Mouse (Mus musculus) T-helper 1 cell (primary cell): ENCODE data around the gene Cpa1.

ENCODE experiments used
- in situ Hi-C: fragments of 300-600 bp; cut with MboI, MseI; formaldehyde crosslinking; loops from one replicate; pipeline ENCODE4 v1.15.1; 2025; ENCODE audit warnings: high pct_unique_total_duplicates

Gene Cpa1

DNA sequence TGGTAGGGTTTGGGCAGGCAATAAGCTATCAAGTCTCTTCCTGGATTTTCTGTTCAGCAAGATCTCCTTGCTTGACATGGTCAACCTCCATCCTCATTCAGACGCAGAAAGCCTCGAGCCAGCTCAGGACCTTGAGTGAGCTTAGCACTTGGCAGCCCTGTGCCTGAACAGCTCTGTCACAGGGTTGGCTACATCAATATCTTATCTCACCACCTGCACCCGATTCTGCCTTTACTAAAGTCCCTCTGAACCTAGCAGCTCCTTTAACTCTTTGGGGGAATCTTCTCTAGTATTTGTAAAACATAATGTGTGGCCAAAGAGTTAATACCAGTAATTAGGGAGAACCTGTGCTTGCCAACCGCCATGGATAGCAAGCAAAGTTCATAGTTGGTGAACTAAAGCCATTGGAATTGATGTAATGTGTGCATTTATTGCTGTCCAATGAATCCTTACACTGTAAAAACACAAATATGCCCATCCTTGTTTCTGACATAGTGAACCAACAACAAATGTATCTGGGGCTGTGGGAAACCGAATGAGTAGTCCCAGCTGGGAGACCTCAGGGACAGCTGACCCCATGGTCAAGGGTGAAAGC lies at the start of gene Cpa1:
Gene Cpa1, plus strand, starts transcription at position 545 of the 595 bp plus-strand sequence.
- in situ Hi-C loops, result no loop called here

DNA sequence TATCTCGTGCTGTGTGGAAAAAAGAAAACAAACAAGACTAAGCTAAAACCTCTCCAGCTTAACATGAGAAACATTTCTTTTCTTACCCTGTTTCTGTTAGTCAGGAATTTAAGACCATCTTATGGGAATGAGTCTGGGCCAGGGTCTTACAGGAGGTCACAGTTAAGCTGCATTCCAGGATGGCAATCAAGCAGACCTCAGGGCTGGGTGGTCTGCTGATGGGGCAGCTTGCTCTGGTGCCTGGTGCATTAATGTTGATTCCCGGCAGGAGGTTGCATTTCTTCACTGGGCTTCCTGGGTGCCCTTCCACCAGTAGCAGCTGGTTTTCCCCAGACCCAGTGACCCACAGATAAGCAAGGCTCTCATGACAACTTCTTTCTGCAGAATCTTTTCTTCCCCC lies 49.2 kb upstream of the Cpa1 start:
- in situ Hi-C loops, result loop anchor here (10.0 kb wide), 1 partner anchor 215 kb away; no protein-coding TSS in a partner anchor

DNA sequence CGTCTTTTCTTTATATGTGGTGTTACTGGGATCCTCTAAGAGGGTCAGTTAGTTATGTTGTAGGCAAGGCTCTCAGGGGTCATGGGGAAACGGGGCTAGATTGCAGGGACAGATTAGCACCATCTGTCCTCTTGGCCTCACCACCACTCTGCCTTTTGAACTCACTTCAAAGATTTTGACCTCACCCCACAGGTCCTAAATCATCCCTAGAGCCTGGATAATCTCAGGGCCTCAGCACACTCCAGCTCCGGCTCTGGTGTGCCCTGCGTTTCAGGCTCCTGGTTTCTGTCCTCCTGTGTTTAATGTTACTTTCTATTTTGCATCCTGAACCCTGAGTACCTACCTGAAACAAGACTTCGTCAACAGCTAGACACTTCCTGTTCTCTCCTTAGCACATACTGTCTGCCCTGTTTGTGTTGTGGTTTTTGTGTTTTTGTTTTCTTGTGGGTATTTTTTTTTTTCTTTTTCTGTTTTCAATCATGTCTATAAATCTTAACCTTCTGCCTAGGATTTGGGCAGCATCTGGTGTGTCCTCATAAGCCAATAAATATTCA lies 47.1 kb upstream of the Cpa1 start:
- in situ Hi-C loops, result no loop called here

DNA sequence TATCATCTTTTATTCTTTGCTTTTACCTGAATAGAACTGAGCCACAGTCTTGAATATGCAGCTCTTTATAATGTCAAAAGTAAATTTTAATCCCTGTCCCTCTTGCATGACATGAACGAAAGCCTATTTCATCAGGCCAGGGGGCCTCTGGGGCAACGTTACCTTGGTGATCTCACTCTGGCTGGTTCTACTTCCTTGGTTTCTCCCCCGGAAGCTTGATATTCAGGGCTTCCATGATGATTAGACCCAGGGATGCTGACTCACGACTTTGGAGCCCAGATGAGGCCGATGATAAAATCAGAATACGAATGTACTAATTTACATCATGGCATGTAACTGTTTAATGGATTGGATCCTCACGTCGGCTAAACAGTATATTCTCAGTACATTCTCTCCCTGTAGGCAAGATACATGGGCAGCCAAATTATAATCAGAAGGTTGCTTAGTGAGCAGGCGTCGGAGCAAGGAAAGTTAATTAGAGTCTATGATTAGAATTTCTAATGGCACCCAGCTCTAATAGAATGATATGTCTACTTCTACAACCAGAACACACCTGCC lies 46.5 kb upstream of the Cpa1 start:
- in situ Hi-C loops, result no loop called here

DNA sequence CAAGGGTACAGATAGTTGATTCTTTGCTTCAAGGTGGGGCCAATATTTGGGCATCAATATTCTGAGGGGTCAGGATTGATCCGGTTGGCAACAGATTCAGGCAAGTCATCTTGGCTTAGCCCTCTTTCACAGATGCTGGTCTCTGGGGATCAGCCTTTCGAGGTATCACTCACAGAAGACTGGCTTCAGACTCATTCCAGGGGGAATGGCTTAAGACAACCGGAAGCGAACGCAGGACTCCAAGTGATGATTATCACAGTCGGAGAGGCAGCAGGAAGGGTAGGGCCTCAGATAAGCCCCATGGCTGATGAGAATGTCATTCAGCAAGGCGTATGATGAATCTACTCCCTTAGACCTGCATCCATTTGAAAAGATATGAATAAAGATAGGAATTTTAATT lies 44.7 kb upstream of the Cpa1 start:
- in situ Hi-C loops, result no loop called here

DNA sequence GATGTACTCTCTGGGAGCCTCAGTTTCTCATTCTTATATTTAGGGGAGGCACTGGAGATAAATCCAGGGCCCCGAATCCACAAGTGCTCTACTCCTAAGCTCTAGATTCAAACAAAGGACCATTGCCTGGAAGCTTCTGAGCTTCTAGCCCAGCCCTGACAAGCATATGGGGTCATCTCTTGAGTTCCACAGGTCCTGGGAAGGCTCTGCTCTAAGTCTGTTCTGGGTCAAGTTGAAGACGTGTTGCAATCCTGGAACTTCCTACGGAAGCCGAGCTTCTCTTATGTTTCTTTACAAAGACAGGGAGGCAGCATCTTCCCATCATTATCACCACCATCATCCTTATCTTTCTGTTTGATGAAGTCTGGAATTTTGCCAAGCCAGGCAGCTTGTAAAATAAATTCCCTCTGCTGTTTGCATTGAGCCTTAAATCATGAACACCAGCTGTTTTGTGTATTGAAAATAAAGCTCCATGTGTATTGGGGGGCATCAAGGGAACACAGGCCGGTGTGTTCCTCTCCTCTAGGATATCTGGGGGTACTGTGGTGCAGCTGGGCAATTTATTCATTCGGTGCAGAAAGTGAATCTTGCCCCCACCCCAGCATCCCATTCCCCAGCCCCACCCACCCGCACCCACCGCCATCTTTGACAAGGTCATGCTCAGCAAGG lies 42.7 kb upstream of the Cpa1 start:
- in situ Hi-C loops, result no loop called here

DNA sequence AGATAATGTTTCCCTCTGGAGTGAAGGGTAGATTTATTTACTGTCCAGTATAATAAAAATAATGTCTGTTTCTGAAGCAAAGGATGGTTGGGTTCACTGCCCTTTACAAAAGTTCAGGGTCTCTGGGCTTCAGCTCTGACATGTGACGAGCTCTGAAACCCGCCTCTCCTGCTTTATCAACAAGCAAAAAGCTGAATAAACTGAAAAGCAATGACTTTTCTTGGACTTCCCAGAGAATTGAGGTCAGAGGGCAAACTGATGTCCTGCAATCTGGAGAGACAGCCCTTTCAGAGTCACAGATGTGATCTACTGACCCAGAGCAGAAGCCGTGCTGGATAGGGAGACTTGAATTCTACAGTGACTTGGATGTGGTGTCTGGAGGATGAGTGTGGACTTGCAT lies 39.0 kb upstream of the Cpa1 start:
- in situ Hi-C loops, result no loop called here

DNA sequence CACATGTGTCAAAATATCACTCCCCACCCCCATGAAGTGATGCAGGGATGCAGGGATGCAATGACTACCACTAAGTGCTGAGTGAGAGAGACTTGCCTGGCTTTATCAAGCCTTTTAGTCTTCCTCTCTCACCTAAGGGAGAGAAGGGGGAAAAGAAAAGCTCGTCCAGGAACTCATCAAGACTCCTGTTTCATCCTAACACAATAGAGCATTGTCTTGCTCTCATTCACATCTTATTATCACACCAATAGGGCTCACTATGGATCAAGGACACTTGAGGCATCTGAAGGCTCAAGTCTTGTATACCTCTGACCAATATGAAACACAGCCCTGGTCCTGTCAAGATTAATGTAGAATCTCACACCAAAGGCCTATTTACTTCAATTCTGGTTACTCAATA lies 38.0 kb upstream of the Cpa1 start:
- in situ Hi-C loops, result no loop called here

DNA sequence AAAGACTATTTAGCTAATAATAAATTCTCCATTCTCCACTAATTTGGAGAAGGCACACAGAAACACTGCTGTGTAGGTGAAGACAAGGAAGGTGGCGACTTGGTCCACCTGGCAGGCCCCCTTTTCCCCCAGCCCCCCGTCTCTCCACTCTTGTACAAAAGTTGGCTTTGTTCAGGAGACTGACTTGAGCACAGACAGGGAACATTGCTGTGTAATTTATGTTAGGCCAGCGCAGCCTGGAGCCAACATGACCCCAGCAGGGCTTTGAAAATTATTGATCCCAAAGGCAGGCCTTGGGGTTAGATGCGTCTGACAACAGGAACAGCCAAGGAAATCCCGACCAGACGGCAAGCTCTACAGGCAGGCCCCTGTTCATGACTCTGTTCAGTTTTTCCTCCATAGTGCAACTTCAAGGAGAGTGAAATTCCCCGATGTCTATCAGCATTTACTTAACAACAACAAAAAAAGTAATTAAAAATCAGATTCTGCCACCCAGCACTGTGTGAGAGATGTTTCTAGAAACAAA lies 34.6 kb upstream of the Cpa1 start:
- in situ Hi-C loops, result no loop called here

DNA sequence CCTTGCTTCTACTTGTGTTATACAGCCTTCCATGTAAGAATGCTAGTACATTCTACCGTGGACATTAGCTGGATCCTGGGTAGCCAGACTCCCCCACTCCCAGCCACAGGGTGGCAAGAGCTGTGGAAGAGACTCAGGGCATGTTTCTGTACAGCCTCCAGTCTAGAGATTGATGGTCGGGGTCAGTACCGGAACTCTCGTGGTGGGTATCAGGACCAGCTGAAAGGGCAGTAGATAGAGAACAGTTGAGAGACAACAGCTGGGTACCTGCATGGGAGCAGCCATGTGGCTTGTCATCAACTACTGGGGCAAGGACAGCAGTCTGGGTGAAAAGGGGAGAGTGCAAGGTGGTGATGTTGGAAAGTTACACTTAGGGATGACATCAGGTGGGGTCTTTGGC lies 33.9 kb upstream of the Cpa1 start:
- in situ Hi-C loops, result no loop called here

DNA sequence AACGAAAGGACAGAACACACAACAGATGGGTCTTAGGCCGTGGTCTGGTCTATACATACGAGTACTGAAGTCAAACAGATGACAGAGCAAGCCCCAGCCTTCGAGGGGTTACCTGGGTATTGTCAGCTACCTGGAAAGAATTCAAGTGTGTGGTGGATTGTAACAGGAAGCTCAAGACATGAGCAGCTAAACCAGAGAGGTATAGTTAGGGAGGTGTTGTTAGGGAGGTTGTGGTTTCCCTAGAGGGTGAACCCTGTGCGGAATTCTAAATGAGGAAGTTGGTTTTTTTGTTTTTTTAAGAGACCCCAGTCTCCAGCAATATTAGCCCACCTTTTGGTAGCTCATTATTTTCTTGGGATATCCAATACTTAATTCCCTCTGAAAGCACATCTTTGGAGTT lies 33.3 kb upstream of the Cpa1 start:
- in situ Hi-C loops, result no loop called here

DNA sequence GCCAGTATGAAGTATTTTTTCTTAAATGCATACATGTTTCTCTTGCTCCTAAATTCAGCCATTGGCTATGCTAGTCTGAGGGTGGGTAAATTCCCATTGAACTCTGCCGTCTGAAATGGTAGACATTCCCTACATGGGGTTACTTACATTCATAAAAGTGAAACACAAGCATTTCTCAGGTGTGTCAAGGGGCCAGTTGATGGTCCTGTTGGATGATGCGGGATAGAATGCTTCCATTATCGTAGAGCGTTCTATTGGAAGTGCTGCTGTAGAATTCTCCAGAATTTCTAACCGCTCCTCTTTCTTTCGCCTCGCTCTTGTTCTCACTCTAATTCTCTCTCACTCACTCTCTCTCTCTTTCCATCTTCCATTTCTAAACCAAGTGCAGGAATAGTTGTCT lies 28.3 kb upstream of the Cpa1 start, which contains the start of gene Cpa5:
Gene Cpa5, plus strand, starts transcription at position 301 of the 400 bp plus-strand sequence.
- in situ Hi-C loops, result no loop called here

DNA sequence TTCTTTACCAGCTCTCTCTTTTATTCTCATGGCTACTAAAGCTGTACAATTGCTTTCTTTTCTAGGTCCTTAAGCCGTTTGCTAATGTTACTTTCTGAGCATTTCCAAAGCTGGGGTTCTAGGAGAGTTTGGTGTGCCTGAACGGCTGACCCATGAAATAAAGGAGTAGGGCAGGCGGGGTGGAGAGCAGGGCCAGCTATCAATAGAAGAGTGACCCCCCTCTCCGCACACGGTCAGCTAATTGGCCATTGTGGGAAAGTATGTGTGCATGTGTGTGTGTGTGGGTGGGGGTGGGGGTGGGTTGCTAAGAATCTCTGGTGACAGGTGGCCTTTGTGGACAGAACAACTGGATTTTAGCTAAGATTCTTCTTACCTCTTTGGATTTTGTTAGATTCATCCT lies 27.8 kb upstream of the Cpa1 start:
- in situ Hi-C loops, result no loop called here

DNA sequence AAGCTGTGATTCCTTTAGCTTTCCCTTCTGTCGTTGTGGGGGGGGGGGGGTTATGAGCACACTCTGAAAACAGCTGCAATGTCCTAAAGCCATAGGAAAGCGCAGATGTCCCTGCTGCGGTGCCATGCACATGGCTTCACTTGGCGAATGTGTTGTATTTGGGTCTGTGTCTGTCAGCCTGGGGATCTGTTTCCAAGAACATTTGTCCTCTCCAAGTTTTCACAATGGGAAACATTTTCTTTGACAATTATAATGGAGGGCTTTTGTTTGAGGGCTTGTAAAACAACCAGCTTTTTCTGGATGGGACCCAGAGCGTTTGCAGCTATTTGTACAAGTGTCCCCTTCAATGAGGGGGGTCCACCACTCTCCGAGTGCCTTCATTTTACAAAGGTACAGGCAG lies 24.8 kb upstream of the Cpa1 start:
- in situ Hi-C loops, result no loop called here

DNA sequence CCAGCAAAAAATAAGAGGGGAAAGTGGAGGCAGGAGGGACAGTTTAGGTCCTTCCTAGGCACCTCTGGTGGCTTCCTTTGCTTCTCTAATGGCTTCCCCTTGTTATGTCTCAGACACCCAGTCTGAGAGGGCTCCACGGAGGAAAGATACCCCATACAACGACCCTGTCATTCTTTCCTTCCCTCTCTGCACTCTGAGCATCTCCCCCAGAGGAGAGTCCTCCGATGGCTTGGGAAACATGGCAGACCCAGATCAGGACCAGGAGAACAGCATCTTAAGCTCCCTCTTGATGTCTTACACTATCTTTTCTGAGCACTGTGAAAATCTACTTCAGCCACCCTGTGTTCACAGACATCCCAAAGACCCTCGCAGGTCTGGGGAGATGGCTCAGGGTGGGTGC lies 23.3 kb upstream of the Cpa1 start:
- in situ Hi-C loops, result no loop called here

DNA sequence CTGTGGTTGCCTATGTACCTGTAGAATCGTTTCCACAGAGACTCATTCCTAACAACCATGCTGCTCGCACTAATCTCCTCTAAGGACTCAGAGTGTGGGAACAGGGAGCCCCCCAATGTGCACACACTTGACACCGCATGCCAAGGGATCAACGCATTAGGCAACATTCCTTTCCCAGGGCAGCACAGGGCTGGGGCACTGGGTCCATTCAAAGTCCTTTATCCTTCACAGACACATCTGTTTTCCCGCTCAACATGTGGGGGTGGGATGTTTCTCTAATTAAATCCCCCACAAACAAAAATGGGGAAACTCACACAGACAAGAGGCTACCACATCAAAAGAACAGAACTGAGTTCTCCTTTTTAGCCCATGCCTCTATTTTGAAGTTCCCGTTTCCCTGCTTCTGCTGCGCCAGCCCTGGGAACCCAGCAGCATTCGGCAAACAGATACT lies 22.5 kb upstream of the Cpa1 start:
- in situ Hi-C loops, result no loop called here

DNA sequence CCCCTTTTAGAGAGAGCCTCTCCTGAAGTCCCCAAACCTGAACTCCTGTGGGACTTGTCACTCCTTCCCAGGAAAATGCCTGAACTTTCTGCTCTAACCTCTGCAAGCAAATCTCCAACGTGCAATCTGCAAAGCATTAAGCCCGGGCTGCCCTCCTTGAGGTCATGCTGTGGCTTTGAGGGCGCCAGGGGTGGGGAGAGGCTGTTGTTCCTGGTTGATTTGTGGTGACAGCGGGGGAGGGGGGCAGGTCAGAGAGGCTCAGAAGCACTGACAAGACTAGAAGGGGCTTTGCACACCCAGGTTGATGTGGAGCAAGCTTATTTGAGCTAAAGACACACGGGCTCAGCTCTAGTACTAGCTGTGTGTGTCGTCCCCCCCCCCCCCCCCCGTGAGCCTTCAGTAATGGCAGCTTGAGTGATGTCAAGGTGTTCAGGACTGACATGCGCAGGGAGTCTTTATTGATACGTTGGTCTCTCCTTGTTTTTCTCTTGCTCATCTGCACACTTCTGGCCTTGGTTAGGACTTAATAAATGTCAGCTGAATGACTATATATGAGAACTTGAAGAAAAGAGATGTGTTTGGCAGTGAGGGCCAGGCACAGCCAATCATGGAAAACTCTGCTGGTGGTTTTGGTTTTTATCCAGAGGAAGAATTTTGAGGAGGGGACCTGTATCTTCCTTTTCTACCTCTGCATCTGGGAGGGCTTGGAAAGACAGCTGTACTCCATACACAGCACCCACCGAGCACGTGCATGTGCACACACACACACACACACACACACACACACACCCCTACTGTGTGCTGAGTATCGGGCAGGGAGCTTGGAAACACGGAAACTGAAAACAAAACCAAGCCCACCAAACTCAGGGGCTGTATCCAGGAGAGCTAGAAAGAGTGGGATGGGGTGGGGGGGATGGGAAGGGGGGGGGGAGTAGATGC lies 21.7 kb upstream of the Cpa1 start:
- in situ Hi-C loops, result no loop called here

DNA sequence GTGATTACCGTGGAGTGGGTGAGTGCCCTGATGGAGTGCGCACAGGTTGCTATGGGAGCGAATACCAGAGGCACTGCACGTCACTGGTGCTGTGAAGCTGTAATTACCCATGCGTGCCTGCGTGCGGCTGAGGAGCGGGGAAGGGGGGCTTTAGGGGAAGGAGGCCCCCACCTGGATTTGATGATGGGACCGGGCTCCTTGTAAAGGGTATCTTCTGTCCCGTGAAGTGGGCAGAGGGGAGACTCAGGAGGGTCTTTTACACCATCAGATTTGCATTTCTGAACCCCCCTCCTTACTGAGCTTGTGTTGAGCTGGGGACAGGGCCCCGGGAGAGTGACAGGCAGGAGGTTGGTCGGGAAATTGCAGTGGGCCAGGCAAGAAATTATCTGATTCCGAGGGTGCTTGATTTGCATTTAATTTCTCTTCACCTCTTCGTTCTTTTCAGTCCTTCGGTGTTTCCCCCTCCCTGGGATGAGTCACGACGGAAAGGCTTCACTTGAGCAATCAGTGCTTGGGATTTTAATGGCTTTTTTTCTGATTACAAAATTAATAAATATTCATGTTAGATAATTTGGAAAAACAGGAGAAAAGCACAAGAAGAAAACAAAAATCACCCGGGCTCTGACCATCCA lies 20.9 kb upstream of the Cpa1 start:
- in situ Hi-C loops, result no loop called here

DNA sequence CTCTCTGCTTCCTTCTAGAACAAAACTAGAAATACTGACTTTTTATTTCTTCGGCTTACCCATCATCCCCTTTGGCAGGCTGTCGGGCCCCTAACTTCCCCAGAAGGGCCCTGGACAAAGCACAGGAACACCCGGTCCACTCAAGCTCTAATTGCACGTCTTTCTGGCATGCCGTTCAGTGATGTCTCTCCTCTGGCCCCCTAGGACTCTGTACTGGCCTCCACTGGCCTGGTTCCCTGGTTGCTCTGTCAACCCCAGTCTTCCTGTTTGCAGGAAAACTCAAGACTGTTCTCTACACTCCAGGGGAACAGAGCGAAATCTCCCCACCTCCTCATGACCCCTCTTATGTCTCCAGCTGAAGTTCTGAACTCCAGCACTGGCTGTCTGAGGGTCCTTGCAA lies 20.3 kb upstream of the Cpa1 start:
- in situ Hi-C loops, result no loop called here

DNA sequence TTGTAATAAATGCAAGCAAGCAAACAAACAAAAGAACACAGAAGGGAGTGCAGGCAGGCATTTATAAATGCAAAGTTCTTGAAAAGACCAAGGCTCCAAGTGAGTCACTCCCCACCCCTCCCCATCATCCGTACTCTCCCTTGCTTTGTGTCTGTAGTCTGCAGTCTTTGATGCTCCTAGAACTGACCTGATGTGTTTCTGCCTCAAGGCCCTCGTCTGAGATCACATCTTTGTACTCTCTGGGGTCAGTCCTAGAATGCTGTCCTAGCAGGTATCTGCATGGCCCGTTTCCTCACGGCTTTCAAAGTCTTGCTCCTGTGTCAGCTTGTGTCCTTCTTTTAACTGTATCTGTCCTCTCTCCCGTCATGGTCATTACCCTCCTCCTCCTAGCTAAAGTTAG lies 19.4 kb upstream of the Cpa1 start:
- in situ Hi-C loops, result no loop called here

DNA sequence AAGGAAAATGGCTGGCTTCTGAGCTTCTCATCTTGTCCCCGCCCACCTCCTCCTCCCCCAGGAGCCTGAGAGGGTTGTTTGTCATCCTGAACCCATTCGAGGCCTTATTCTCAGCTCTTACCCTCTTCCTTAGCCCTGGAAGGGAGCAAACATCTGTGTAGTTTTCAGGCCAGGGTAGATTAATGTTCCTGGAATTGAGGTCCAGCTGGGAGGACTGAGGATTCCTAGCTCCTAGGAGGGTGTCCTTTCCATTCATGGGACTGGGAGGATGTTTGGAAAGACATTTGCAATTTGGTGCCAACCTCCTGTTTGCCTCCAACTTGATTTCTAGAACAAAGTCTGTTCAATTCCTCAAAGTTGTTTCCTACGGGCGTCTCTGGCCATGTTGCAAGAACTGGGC lies 18.4 kb upstream of the Cpa1 start:
- in situ Hi-C loops, result no loop called here
